21 mouse cellular contexts compared by ENCODE assay signal in the genomic region with DNA sequence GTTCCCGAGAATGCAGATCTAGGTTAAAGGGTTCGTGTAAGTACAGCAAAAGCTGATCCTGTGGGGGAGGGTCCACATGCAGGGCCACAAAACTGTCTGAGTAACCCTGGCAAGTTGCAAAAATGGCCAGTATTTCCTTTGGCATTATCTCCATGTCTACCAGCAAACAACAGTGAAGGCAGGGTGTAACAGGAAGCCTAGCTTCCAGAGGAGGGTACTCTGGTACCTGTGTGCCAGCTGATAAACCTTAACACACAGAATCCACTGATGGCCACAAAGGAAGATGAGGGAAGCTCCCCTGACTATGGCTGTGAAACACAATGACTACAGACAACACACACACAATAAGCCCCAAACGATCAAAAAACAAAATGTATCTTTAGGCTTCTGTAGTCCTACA. TPM values are rescaled to one million over a fixed set of nuclear protein-coding genes. Genes with fewer than 3 reads are reported as not detected.
DNase-seq lines count a peak whose midpoint lies in the region; ATAC-seq and TF ChIP-seq lines count a peak whose summit lies in the region.
"Had no signal": no experiment of that assay in that cellular context is flagged by ENCODE, and none has a peak within 500 bp of the region (broad histone marks: within the 10 kb centered on the region; RNA-seq: fewer than 3 reads in every experiment).

No protein-coding gene starts in this region.

- peaks cover 4% of the 10 kb centered on the region; the same call in 1 of the 2 replicates for H3K79me2 ChIP-seq in MEL (ENCODE audit: control insufficient read depth, insufficient read depth, low read length, poor library complexity)

- H3K4me2 ChIP-seq in liver, embryonic 14.5 days (ENCODE audit: low read depth), result no peak overlapping the region
- H3K4me2 ChIP-seq: forebrain, embryonic 13.5 days; heart, embryonic 12.5 days; hindbrain, embryonic 15.5 days had no signal

- H3K27me3 ChIP-seq in MEL (ENCODE audit: control insufficient read depth in 1 of 2, insufficient read depth in 2 of 2, low read length in 2 of 2), result no peaks in the 10 kb centered on the region
- H3K27me3 ChIP-seq in liver, embryonic 14.5 days (ENCODE audit: control insufficient read depth, insufficient read depth, low read length), result no peaks in the 10 kb centered on the region
- H3K27me3 ChIP-seq in hindbrain, embryonic 10.5 days (ENCODE audit: insufficient read depth, poor library complexity, severe bottlenecking), result no peaks in the 10 kb centered on the region
- H3K27me3 ChIP-seq: forebrain, embryonic 13.5 days; heart, embryonic 12.5 days; hindbrain, embryonic 15.5 days; Patski had no signal

- H3K4me1 ChIP-seq in MEL (ENCODE audit: control insufficient read depth in 1 of 2, insufficient read depth in 2 of 2, low read length in 2 of 2), result peaks cover 27 to 39% of the 10 kb centered on the region in 2 experiments
- H3K4me1 ChIP-seq in liver, embryonic 14.5 days (replicated peaks; ENCODE audit: control insufficient read depth in 2 of 2, insufficient read depth in 2 of 2, low read length in 1 of 2), result peaks cover 6 to 8% of the 10 kb centered on the region in 2 experiments; a peak in 3 of 4 replicates
- no peaks in the 10 kb centered on the region for H3K4me1 ChIP-seq in hindbrain, embryonic 10.5 days (replicated peaks)
- H3K4me1 ChIP-seq: embryonic facial prominence, embryonic 10.5 days; forebrain, embryonic 13.5 days; heart, embryonic 12.5 days; hindbrain, embryonic 15.5 days had no signal

- H3K36me3 ChIP-seq in MEL (ENCODE audit: control insufficient read depth in 1 of 2, insufficient read depth in 2 of 2, low read length in 2 of 2), result peaks cover 55 to 56% of the 10 kb centered on the region in 2 experiments
- H3K36me3 ChIP-seq in liver, embryonic 14.5 days (replicated peaks; ENCODE audit: control insufficient read depth, insufficient read depth, low read depth), result peaks cover 97% of the 10 kb centered on the region
- H3K36me3 ChIP-seq in hindbrain, embryonic 10.5 days, result peaks cover 100% of the 10 kb centered on the region

- no peak for TF ChIP-seq POLR2A in MEL (IDR thresholded peaks at IDR 0.05; ENCODE audit: control insufficient read depth in 1 of 2, insufficient read depth in 1 of 2, low read depth in 1 of 2, low read length in 2 of 2, poor library complexity in 1 of 2)

- TF ChIP-seq RAD21 in MEL (IDR thresholded peaks at IDR 0.05; ENCODE audit: low read depth, low read length), result no peak

- no peaks in the 10 kb centered on the region for H3K9me3 ChIP-seq in MEL (replicated peaks; ENCODE audit: insufficient read depth, low read length)
- no peaks in the 10 kb centered on the region for H3K9me3 ChIP-seq in liver, embryonic 14.5 days (ENCODE audit: control insufficient read depth, low read length)
- H3K9me3 ChIP-seq in hindbrain, embryonic 10.5 days, result no peaks in the 10 kb centered on the region
- H3K9me3 ChIP-seq: embryonic facial prominence, embryonic 10.5 days; forebrain, embryonic 13.5 days; G1E; heart, embryonic 12.5 days; hindbrain, embryonic 15.5 days had no signal

- DNase-seq in MEL (ENCODE audit: low read depth, low spot score), result peak; percentile 79
- peak; percentile 71 for DNase-seq in MEL-GATA-1-ER (ENCODE audit: extremely low read depth, low read depth)
- no peak for DNase-seq in liver, embryonic 14.5 days (ENCODE audit: low read depth in 3 of 3, low spot score in 3 of 3)
- DNase-seq in left cerebral cortex, postnatal 25 days (ENCODE audit: low spot score in 2 of 2), result no peak
- DNase-seq in spleen, adult 12 weeks (ENCODE audit: low spot score), result no peak
- DNase-seq in hindbrain, embryonic 10.5 days (ENCODE audit: low spot score), result no peak
- DNase-seq: adrenal gland, postnatal 14 days; cerebellum, adult 11-12 months; cerebellum, adult 9-10 months; cerebellum, postnatal 25 days; forebrain, postnatal 0 days; gastrocnemius, postnatal 14 days had no signal

- H3K27ac ChIP-seq in MEL (ENCODE audit: control insufficient read depth, low read depth, low read length), result peak overlapping the region; percentile 74
- H3K27ac ChIP-seq in liver, embryonic 14.5 days, result no peak overlapping the region
- no peak overlapping the region for H3K27ac ChIP-seq in hindbrain, embryonic 10.5 days
- H3K27ac ChIP-seq: embryonic facial prominence, embryonic 10.5 days; forebrain, embryonic 13.5 days; hindbrain, embryonic 15.5 days had no signal

- ATAC-seq in liver, embryonic 14.5 days (ENCODE audit: insufficient read depth), result peak; percentile 64; the same call in 1 of the 2 replicates
- peak; percentile 70 for ATAC-seq in megakaryocyte progenitor cell, adult 5-6 weeks (replicated peaks; ENCODE audit: poor library complexity)
- ATAC-seq: activated CD4-positive, CD25-positive, alpha-beta regulatory T cell, adult 4 months; CD4-positive, CD25-positive, alpha-beta regulatory T cell, adult 4 months; forebrain, embryonic 13.5 days; forebrain, postnatal 0 days; Patski had no signal

- TF ChIP-seq CTCF in MEL (IDR thresholded peaks at IDR 0.05 in 2 of 3, conservative IDR thresholded peaks at IDR 0.05 in 1 of 3; ENCODE audit: control insufficient read depth in 1 of 3, insufficient read depth in 1 of 3, low read depth in 2 of 3, low read length in 3 of 3, poor library complexity in 1 of 3, severe bottlenecking in 1 of 3), result no peak
- no peak for TF ChIP-seq CTCF in liver, embryonic 14.5 days (IDR thresholded peaks at IDR 0.05; ENCODE audit: low read depth)

- intact Hi-C loops in left cerebral cortex, postnatal 25 days (cut with DNase I), result no loop called here

- peak; percentile 79 to 92 for TF ChIP-seq EP300 in MEL (IDR thresholded peaks at IDR 0.05; ENCODE audit: low read depth in 1 of 2, low read length in 2 of 2)
- TF ChIP-seq EP300 in liver, embryonic 14.5 days (IDR thresholded peaks at IDR 0.05; ENCODE audit: low read depth), result 0 out of 2 replicates have a peak, but pooled peaks have one; percentile 41

- no peak overlapping the region; a peak in 1 of 4 replicates for H3K4me3 ChIP-seq in MEL (ENCODE audit: control insufficient read depth in 1 of 2, insufficient read depth in 1 of 2, low read depth in 2 of 2, low read length in 2 of 2)
- H3K4me3 ChIP-seq in liver, embryonic 14.5 days (ENCODE audit: insufficient read depth in 1 of 2, low read depth in 2 of 2, low read length in 2 of 2), result no peak overlapping the region
- no peak overlapping the region for H3K4me3 ChIP-seq in hindbrain, embryonic 10.5 days
- H3K4me3 ChIP-seq: embryonic facial prominence, embryonic 10.5 days; forebrain, embryonic 13.5 days; heart, embryonic 12.5 days; hindbrain, embryonic 15.5 days had no signal

- H3K9ac ChIP-seq in MEL (ENCODE audit: control insufficient read depth, low read depth, low read length, poor library complexity, severe bottlenecking), result no peak overlapping the region
- no peak overlapping the region for H3K9ac ChIP-seq in liver, embryonic 14.5 days (replicated peaks)
- H3K9ac ChIP-seq: forebrain, embryonic 13.5 days; forebrain, postnatal 0 days; heart, embryonic 12.5 days; hindbrain, embryonic 15.5 days had no signal

- WGBS in liver, embryonic 14.5 days (ENCODE audit: insufficient replicate concordance), result 23% methylated on average over 3 of the region's 3 CpGs
- 87% methylated on average over 3 of the region's 3 CpGs for WGBS in hindbrain, embryonic 10.5 days

RNA-seq across cellular contexts. Expression of gene Hnrnpul1, which starts 16.3 kb away (rescaled TPM):
- 56.1 and 57.2 TPM in 2 replicates for total RNA-seq in MEL (2012; rRNA removed)
- 100 to 1,000 TPM; 181 to 215 TPM for polyA plus RNA-seq in MEL (2012; ENCODE audit: insufficient read depth in 1 of 2, insufficient read length in 2 of 2, low read depth in 1 of 2, low replicate concordance in 2 of 2, missing spikeins in 1 of 2)
- polyA plus RNA-seq in liver, embryonic 14.5 days (2012; rRNA removed), result 22.8 and 26.5 TPM in 2 replicates
- polyA plus RNA-seq in liver, embryonic 14.5 days (2014; fragmentation: Nextera tagmentation; extraction: Ambion mirVana), result 36.5 and 39.1 TPM in 2 replicates
- 132 and 135 TPM in 2 replicates for total RNA-seq in megakaryocyte progenitor cell, adult 5-6 weeks (2015)
- 126 and 141 TPM in 2 replicates for total RNA-seq in megakaryocyte progenitor cell, adult 5-6 weeks (2017)
- 100 to 1,000 TPM in 1 of 2 experiments, 10 to 100 TPM in 1; 98.4 to 105 TPM for total RNA-seq in left cerebral cortex, postnatal 25 days (2021)
- polyA plus RNA-seq in hindbrain, embryonic 10.5 days (2016; fragmentation: Nextera tagmentation; extraction: Ambion mirVana), result 60.5 and 61.6 TPM in 2 replicates

RNA-seq across cellular contexts. Expression of gene Ccdc97, which starts 19.4 kb away (rescaled TPM):
- 8.0 and 8.4 TPM in 2 replicates for total RNA-seq in MEL (2012; rRNA removed)
- polyA plus RNA-seq in MEL (2012; ENCODE audit: insufficient read depth in 1 of 2, insufficient read length in 2 of 2, low read depth in 1 of 2, low replicate concordance in 2 of 2, missing spikeins in 1 of 2), result 10 to 100 TPM in 1 of 2 experiments, not detected in 1; 39.7 TPM
- 17.1 and 19.5 TPM in 2 replicates for polyA plus RNA-seq in liver, embryonic 14.5 days (2012; rRNA removed)
- 11.3 and 13.2 TPM in 2 replicates for polyA plus RNA-seq in liver, embryonic 14.5 days (2014; fragmentation: Nextera tagmentation; extraction: Ambion mirVana)
- total RNA-seq in megakaryocyte progenitor cell, adult 5-6 weeks (2015), result 25.1 and 27.4 TPM in 2 replicates
- total RNA-seq in megakaryocyte progenitor cell, adult 5-6 weeks (2017), result 10.5 and 18.3 TPM in 2 replicates
- 10 to 100 TPM; 61.8 to 70.1 TPM for total RNA-seq in left cerebral cortex, postnatal 25 days (2021)
- polyA plus RNA-seq in hindbrain, embryonic 10.5 days (2016; fragmentation: Nextera tagmentation; extraction: Ambion mirVana), result 32.4 and 44.0 TPM in 2 replicates

RNA-seq across cellular contexts. Expression of gene Axl, which starts 50.2 kb away (rescaled TPM):
- 0.13 and 0.19 TPM in 2 replicates for total RNA-seq in MEL (2012; rRNA removed)
- polyA plus RNA-seq in MEL (2012; ENCODE audit: insufficient read depth in 1 of 2, insufficient read length in 2 of 2, low read depth in 1 of 2, low replicate concordance in 2 of 2, missing spikeins in 1 of 2), result not detected
- 5.3 and 5.8 TPM in 2 replicates for polyA plus RNA-seq in liver, embryonic 14.5 days (2012; rRNA removed)
- 11.8 and 12.7 TPM in 2 replicates for polyA plus RNA-seq in liver, embryonic 14.5 days (2014; fragmentation: Nextera tagmentation; extraction: Ambion mirVana)
- 1.1 and 2.3 TPM in 2 replicates for total RNA-seq in megakaryocyte progenitor cell, adult 5-6 weeks (2015)
- 1.5 and 1.9 TPM in 2 replicates for total RNA-seq in megakaryocyte progenitor cell, adult 5-6 weeks (2017)
- 10 to 100 TPM; 33.6 to 37.2 TPM for total RNA-seq in left cerebral cortex, postnatal 25 days (2021)
- 15.0 and 18.4 TPM in 2 replicates for polyA plus RNA-seq in hindbrain, embryonic 10.5 days (2016; fragmentation: Nextera tagmentation; extraction: Ambion mirVana)
- polyA plus RNA-seq: G1E had no signal

RNA-seq across cellular contexts. Expression of gene Tgfb1, which starts 51.5 kb away (rescaled TPM):
- 108 and 121 TPM in 2 replicates for total RNA-seq in MEL (2012; rRNA removed)
- polyA plus RNA-seq in MEL (2012; ENCODE audit: insufficient read depth in 1 of 2, insufficient read length in 2 of 2, low read depth in 1 of 2, low replicate concordance in 2 of 2, missing spikeins in 1 of 2), result 100 to 1,000 TPM; 164 to 489 TPM
- 16.6 and 18.5 TPM in 2 replicates for polyA plus RNA-seq in liver, embryonic 14.5 days (2012; rRNA removed)
- 3.9 and 4.3 TPM in 2 replicates for polyA plus RNA-seq in liver, embryonic 14.5 days (2014; fragmentation: Nextera tagmentation; extraction: Ambion mirVana)
- total RNA-seq in megakaryocyte progenitor cell, adult 5-6 weeks (2015), result 237 and 286 TPM in 2 replicates
- 35.7 and 35.8 TPM in 2 replicates for total RNA-seq in megakaryocyte progenitor cell, adult 5-6 weeks (2017)
- 1 to 10 TPM; 9.3 to 9.4 TPM for total RNA-seq in left cerebral cortex, postnatal 25 days (2021)
- polyA plus RNA-seq in hindbrain, embryonic 10.5 days (2016; fragmentation: Nextera tagmentation; extraction: Ambion mirVana), result 0.81 and 2.1 TPM in 2 replicates

RNA-seq across cellular contexts. Expression of gene B9d2, which starts 57.7 kb away (rescaled TPM):
- total RNA-seq in MEL (2012; rRNA removed), result 70.4 TPM in 2 replicates
- 100 to 1,000 TPM in 1 of 2 experiments, not detected in 1; 108 TPM for polyA plus RNA-seq in MEL (2012; ENCODE audit: insufficient read depth in 1 of 2, insufficient read length in 2 of 2, low read depth in 1 of 2, low replicate concordance in 2 of 2, missing spikeins in 1 of 2)
- polyA plus RNA-seq in liver, embryonic 14.5 days (2012; rRNA removed), result 21.9 and 28.2 TPM in 2 replicates
- polyA plus RNA-seq in liver, embryonic 14.5 days (2014; fragmentation: Nextera tagmentation; extraction: Ambion mirVana), result 18.8 and 20.4 TPM in 2 replicates
- total RNA-seq in megakaryocyte progenitor cell, adult 5-6 weeks (2015), result 34.4 and 38.7 TPM in 2 replicates
- total RNA-seq in megakaryocyte progenitor cell, adult 5-6 weeks (2017), result 38.2 and 39.8 TPM in 2 replicates
- 10 to 100 TPM; 23.5 to 24.9 TPM for total RNA-seq in left cerebral cortex, postnatal 25 days (2021)
- 38.3 and 44.6 TPM in 2 replicates for polyA plus RNA-seq in hindbrain, embryonic 10.5 days (2016; fragmentation: Nextera tagmentation; extraction: Ambion mirVana)

Comparison
In these comparisons a context has a peak if more than half of its experiments do, and no peak if none do; other contexts are left out.
1. DNase-seq: peak in MEL (single experiment) and MEL-GATA-1-ER (single experiment); none in liver, embryonic 14.5 days (0 of 3), left cerebral cortex, postnatal 25 days (0 of 2), spleen, adult 12 weeks (single experiment) and hindbrain, embryonic 10.5 days (single experiment).
2. RNA of gene Axl, which starts 50.2 kb away (total RNA-seq): 33.6 to 37.2 TPM in left cerebral cortex, postnatal 25 days; 1.1 to 2.3 TPM in megakaryocyte progenitor cell, adult 5-6 weeks and 0.13 to 0.19 TPM in MEL; every median in the first group is over 10 times any median in the second.